Mouse (Mus musculus): ENCODE measurements around the gene Rhob.

DNA sequence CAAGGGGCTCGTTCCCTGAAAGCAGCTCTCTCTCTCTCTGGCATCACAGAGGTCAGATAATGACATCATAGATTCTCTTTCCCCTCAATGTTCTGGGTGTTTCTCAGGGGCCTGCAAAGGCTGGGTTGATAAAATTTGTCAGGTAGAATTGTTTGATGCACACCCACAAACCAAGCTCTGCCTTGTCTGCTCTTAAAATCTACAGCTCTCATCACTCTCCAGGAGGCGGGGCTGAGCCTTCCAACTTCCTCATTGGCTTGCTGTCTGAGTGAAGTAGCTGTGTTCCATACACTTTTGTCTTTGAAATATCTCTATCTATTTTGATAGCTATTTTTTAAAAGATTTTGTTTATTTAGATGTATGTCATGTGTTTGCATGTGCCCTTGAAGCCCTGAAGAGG lies 17.6 kb downstream of the Rhob start:
- TF ChIP-seq POLR2A (IDR thresholded peaks at IDR 0.05; ENCODE audit: extremely low read depth, insufficient read depth, low read length) (no peak), CTCF (IDR thresholded peaks at IDR 0.05; ENCODE audit: low read depth, low read length) (no peak)
